Mouse (Mus musculus) regulatory T cell (primary cell): Measurements from ENCODE around the gene Olfr1346.
"Not testable (repeated sequence)": the region's sequence is repeated elsewhere in the genome, so short reads cannot be mapped to it uniquely, and the experiment has no call there.

ENCODE experiments used
- in situ Hi-C: fragments of 300-600 bp; cut with MboI, MseI; formaldehyde crosslinking; loops from one replicate; pipeline ENCODE4 v1.15.1; 2025; ENCODE audit warnings: high pct_unique_total_duplicates

Olfr1346 gene

DNA sequence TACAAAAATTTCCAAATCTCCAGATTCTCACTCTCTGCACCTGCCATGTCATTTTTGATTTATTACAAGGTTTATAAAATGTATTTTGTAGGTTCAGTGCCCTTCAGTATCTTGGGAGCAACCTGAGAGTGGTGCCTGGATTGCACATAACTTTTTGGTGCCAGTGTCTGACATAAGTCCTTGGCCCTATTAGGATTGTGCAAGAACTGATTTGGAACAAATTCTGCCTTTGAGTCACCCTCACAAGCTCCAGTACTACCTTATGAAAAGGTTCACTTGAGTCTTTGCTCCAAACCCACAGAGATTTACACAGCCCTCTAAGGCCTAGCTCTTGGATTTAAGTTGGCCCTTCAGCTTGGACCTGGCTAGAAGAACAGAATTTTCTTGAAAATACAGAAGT, at the start of gene Olfr1346:
Gene Olfr1346, plus strand, starts transcription at position 151 of the 400 bp plus-strand sequence.
- in situ Hi-C loops = no loop called here

DNA sequence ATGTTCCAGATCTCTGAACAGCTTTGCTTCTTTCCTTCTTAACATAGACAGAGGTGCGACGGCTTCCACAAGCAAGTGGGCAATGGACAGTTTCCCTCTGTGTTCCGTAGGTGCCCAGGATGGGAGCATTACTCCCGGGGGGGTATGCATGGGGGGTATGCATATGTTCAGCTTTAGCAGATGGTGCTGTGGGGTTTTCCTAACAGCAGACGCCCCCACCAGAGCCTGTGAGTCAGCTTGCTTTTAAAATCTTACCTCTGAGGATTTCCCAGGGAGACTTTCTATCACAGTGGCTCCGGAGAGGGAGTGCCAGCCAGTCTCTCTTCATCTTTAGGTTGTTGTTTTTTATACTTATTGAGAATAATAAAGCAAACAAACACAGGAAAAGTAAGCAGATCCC, 47.0 kb upstream of the Olfr1346 start:
- in situ Hi-C loops = loop anchor here (5.0 kb wide), 1 partner anchor 63 kb away; no protein-coding TSS in a partner anchor

DNA sequence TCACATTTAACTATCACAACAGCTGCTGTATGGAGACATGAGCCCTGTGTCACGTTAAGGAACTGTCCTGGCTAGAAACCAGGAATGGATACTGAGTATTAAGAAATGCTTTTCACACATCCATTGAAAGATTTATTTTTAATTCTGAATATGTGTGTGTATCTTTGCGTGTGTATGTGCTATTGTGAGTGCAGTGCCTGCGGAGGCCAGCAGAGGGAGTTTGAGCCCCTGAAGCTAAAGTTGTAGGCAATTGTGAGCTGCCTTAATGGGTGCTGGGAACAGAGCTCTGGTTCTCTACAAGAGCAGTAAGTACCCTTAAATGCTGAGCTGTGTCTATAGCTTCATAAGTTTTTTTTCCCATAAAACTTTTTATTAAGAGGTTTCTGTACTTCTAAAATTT, 37.5 kb upstream of the Olfr1346 start:
- in situ Hi-C loops = no loop called here

DNA sequence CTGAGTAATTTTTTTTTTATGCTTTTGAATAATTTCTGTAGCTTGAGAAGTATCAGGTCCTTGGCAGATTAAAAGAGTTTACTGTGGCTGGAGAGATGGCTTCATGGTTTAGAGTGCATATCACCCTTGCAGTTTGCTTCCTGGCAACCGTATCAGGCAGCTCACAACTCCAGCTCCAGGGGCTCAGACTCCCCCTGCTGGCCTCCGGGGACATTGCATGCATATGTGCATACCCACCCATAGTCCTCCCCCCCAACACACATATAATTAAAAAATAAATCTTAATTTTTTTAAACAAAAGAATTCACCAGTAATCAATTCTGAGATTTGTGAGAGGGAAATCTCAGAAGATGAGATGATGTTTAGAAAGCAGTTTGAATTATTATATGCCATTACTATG, 36.6 kb upstream of the Olfr1346 start:
- in situ Hi-C loops = loop anchor here (10.0 kb wide), 1 partner anchor 494 kb away; no protein-coding TSS in a partner anchor

DNA sequence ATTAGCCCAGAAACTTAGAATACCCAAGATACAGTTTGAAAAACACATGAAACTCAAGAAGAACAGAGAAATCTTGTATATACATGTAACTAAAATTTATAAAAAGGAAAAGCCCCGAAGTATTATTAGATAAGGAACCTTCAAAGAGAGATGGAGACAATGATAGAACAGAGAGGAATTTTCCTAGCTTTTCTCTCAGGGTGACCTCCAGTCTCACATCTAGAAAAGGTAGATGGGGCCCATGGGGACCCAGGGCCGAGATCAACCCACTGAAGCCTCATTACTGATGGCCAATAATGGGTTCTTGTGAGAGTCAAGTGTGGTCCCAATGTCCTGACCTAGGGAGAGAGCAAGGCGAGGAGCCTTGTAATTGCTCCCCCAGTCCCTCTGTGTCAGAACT, 28.5 kb upstream of the Olfr1346 start, which contains the start of gene Olfr1344:
Gene Olfr1344, plus strand, starts transcription at position 301 of the 400 bp plus-strand sequence.
- in situ Hi-C loops = loop anchor here (10.0 kb wide), 1 partner anchor 486 kb away; no protein-coding TSS in a partner anchor

DNA sequence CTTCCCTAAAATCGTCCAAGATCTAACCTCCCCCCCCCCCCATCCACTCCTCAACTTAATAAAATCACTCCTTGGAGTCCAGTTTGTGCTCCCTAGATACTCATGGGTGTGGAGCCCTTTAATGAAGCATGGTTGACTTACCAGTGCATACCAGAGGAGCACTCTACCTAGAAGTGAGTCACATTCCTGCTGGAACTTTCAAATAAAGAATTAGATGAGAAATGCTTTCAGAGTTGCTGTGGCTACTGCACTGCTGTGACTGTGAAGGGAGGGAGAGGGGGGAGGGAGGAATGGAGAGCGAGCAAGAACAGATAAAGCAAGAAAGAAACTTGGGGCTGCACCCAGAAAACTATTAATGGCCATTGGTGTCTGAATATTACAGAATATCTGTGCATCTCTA, 25.7 kb upstream of the Olfr1346 start:
- in situ Hi-C loops = no loop called here

DNA sequence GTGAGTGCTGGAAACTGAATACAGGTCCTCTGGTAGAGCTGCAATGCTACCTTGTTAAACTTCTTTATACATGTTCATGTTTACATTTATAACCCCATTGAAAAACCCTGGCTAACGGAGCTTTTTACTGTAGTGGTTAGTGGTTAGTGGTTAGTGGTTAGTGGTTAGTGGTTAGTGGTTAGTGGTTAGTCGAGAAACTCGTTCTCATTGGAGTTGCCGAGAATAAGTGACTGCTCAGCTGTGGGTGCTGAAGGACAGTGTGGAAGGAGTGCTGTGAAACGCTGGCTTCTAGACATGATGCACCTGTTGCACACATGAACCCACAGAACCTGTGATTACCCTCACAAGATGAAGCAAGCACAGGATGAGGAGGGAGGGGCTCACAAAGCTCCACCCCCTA, 19.1 kb upstream of the Olfr1346 start:
- in situ Hi-C loops = no loop called here

DNA sequence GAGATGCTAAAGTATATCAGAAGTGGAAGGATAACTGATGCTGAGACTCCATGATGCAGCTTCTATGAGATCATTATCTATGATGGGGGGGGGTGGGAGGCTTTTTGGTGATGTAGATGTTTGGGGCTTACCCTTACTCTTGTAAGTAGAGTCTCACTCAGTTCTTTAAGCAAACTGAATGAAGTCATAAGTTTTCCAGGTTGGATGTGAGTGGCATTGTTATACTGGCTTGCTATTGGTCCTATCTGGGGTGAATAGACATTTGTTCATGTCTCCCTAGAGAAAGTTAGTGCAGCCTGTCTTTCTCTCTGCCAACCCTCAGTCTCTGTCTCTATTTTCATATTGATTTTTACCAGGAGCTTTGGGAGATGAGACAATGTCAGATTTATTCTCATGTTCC, 11.0 kb upstream of the Olfr1346 start, which contains the start of gene Olfr1336:
Gene Olfr1336, plus strand, starts transcription at position 301 of the 400 bp plus-strand sequence.
- in situ Hi-C loops = no loop called here

DNA sequence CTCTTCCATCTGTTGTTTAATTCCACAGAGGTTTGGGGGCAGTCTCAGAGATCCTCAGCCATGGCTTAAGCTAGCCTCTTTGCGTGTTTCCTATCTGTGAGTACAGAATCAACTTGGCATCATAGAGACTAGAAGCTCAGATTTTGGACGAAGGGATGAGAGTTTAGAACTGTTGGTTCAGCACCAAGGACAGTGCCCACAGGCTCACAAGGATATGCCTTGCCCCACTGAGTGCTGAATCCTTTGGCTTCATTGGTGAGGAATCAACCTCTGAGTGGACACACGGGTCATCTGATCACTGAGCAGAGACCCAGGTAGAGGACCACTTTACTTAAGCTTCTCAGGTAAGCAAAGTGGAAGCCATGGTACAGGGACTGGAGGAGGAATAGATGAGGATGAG, 10.5 kb upstream of the Olfr1346 start:
- in situ Hi-C loops = no loop called here

DNA sequence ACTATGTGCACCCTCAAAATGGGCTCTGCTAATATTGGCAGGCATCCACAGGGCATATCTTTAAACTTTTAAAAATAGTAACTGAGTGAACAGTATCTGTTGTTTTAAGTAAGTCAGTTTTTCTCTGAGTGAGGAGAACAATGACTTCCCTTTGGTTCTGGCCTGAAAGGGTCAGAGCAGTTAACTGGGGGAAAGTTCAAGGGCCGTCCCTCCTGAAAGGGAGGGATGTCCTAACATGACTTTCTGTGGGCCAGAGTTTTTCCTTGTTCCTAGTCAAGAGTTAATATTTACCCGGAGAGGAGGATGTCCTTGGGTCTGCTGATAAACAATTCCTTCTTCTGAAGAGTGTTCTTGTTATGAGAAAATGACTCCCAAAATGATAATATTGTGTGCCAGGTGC, 10.7 kb downstream of the Olfr1346 start:
- in situ Hi-C loops = not testable (repeated sequence)

DNA sequence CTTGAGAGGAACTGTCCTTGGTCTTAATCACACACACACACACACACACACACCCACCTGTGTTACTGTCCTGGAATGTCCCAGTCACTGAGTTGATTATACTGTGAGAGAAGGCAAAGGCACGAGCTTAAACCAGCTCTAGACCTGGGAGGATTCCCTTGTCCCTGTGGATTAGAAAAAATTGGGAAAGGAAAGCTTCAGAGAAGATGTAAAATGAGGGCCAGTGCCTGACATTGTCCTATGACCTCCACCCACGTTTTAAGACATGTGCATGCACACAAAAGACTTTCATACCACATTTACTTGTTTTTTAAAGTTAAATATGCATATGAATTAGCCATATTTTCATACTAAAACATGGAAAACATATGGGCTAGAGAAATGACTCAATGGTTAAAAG, 19.9 kb downstream of the Olfr1346 start, which contains the start of gene Olfr5:
Gene Olfr5, minus strand, starts transcription at position 101 of the 400 bp plus-strand sequence.
- in situ Hi-C loops = no loop called here

DNA sequence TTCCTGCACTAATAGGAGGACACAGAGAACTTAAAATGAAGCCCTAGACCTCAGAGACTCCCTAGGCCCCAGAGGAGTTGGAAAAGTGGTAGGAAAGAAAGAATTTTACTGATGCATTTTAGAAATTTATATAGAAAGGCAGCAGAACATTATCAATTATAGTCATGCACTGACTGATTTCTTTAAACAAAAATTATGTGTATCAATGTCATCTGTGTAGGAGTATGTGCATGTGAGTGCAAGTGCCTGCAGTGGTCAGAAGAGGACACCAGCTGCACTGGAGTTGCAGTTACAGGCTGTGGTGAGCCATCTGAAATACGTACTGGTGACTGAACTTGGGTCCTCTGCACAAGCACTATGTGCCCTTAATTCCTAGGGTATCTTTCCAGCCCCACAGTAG, 32.8 kb downstream of the Olfr1346 start, which contains the start of gene Olfr1347:
Gene Olfr1347, minus strand, starts transcription at position 101 of the 400 bp plus-strand sequence.
- in situ Hi-C loops = no loop called here

DNA sequence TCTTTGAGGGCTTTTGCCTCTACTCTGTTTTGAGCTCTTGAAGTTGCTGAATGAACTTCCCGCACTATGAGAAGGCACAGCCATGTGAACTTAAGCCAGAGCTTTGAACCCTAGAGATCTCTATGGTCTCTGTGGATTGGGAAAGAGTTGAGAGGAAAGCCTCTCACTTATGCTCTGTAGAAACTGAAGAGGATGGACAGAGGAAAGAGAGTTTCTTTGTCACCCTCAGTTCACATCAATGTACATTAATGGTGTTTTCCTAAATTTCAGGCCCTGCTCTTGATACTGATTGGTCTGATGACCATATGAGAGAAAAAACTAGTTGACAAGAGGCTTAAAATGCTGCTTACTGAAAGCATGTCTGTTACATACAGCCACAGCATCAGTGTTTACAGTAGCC, 41.7 kb downstream of the Olfr1346 start, which contains the start of gene Olfr1348:
Gene Olfr1348, minus strand, starts transcription at position 101 of the 400 bp plus-strand sequence.
- in situ Hi-C loops = no loop called here

DNA sequence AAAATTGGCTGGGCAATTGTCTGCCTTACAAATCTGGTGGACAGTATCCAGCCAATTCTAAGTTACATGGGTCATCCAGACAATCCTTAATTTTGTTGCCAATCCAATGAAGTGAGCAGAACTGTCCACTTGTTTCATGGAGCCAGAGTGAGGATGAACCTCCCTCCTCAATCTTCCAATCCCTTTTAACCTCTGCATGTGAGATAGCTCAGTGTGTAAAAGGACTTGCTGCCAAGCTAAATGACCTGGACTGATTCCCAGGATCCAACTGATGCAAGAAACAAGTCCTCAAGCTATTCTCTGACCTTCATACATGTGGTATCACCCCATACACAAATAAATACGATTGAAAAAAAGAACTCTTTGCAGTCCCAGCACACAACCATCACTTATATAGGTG, 54.8 kb downstream of the Olfr1346 start:
- in situ Hi-C loops = no loop called here

DNA sequence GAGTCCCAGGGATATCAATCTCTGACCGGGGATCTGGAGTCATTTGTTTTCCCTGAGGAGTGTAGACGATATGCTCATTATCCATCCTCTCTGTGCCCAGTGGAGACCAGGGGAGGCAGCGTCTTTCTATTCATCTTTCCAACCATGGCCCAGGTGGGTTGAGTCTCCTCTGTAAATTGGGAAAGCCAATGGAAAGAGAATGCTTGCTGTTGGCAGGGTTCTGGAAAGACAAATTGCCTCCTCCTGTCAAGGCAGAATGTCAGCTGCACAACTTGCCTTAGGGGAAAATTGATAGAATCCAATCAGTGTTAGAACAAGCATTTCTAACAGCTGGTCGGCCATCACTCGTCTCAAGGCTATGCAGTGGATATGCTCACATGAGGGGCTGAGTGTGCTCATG, 55.9 kb downstream of the Olfr1346 start, which contains the start of gene Olfr1349:
Gene Olfr1349, minus strand, starts transcription at position 101 of the 400 bp plus-strand sequence.
- in situ Hi-C loops = no loop called here

DNA sequence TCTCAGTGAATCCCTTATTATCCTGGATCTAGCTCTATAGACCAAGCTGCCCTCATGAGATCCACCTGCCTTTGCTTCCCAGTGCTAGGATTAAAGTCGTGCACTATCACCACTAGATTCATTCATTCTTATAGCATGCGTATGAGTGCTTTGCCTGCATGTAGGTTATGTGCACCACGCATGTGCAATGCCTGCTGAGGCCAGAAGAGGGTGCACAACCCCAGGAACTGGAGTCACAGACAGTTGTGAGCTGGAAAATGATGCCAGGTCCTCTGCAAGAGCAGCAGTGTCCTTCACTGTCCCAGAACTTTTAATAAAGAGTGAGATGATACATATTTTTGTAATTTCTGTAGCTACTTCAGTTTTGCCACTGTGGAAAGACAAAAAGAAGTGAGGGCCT, 58.1 kb downstream of the Olfr1346 start:
- in situ Hi-C loops = loop anchor here (5.0 kb wide), 1 partner anchor 168 kb away; no protein-coding TSS in a partner anchor

DNA sequence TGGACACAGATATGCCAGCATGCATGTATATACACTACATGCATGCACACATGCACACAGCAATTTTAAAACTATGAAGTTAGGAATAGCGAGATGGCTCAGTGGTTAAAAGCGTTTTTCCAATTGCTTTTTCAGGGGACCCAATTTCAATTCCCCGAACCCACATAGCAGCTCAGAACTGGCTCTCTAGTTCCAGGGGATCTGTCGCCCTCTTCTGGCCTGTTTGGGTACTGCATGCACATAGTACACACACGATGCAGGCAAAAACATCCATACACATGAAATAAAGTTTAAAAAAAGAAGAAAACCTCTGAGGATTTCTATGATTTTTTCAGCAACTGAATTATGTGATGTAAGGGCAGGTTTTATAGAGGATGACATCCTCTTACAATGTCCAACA, 59.2 kb downstream of the Olfr1346 start:
- in situ Hi-C loops = loop anchor here (5.0 kb wide), 1 partner anchor 169 kb away; no protein-coding TSS in a partner anchor
